Mouse (Mus musculus) CH12.LX (cell line): ENCODE data around the gene Frk. TPM values are rescaled to one million over a fixed set of nuclear protein-coding genes. Genes with fewer than 3 reads are reported as not detected.

Experiments
- DNase-seq: peaks from one replicate; pipeline ENCODE4 v3.0.0-alpha.2; 2013; ENCODE audit errors: extremely low read depth
- H3K27ac ChIP-seq: 2 replicates; pipeline ENCODE4 v1.5.1; 2012; ENCODE audit warnings: low read depth, mild to moderate bottlenecking, control low read depth, moderate library complexity; ENCODE audit not compliant: insufficient read depth
- H3K27me3 ChIP-seq: replicated peaks from 2 replicates; pipeline ENCODE3; 2012; ENCODE audit warnings: inconsistent platforms
- H3K36me3 ChIP-seq, 2 experiments: replicated peaks in 1 of 2; 2 replicates each; pipeline versions ENCODE3 to v1.6.1; 2012; ENCODE audit warnings: inconsistent platforms in 1 of 2, low read length in 1 of 2, mild to moderate bottlenecking in 1 of 2, mixed read lengths in 1 of 2, moderate library complexity in 1 of 2; ENCODE audit not compliant: control insufficient read depth in 1 of 2, insufficient read depth in 1 of 2
- H3K4me1 ChIP-seq, 2 experiments: 2 replicates each; pipeline ENCODE4 v1.6.1; 2012; ENCODE audit warnings: inconsistent platforms in 1 of 2, moderate library complexity in 1 of 2; ENCODE audit not compliant: insufficient read depth in 2 of 2, control insufficient read depth in 1 of 2
- H3K4me2 ChIP-seq: 2 replicates; pipeline ENCODE4 v1.6.1; 2012; ENCODE audit warnings: low read depth, mild to moderate bottlenecking, control low read depth; ENCODE audit not compliant: poor library complexity, insufficient read depth, severe bottlenecking
- H3K4me3 ChIP-seq, 3 experiments: fragments of 150-350 bp in 1 of 3; sonication (generic) in 1 of 3; replicated peaks in 1 of 3; 2 replicates each; pipeline versions ENCODE3 to v1.5.1; 2011 to 2012; ENCODE audit warnings: low read depth in 2 of 3, low read length in 2 of 3, mild to moderate bottlenecking in 2 of 3, moderate library complexity in 2 of 3, control low read depth in 1 of 3, improper control_type of control experiment in 1 of 3, inconsistent platforms in 1 of 3, mixed read lengths in 1 of 3; ENCODE audit not compliant: poor library complexity in 1 of 3
- H3K79me2 ChIP-seq: replicated peaks from 2 replicates; pipeline ENCODE4 v1.6.1; 2012; ENCODE audit warnings: mild to moderate bottlenecking, moderate library complexity; ENCODE audit not compliant: control insufficient read depth, poor library complexity, insufficient read depth, severe bottlenecking; ENCODE audit errors: extremely low read depth
- H3K9ac ChIP-seq: 2 replicates; pipeline ENCODE4 v1.6.1; 2012; ENCODE audit warnings: low read depth, mild to moderate bottlenecking, control low read depth, moderate library complexity; ENCODE audit not compliant: insufficient read depth
- H3K9me3 ChIP-seq: replicated peaks from 2 replicates; pipeline ENCODE3; 2012; ENCODE audit warnings: low read length, inconsistent platforms, mixed read lengths
- BHLHE40 ChIP-seq: IDR thresholded peaks from 2 replicates; pipeline ENCODE4 v1.6.1; 2011; ENCODE audit warnings: mild to moderate bottlenecking, low read depth, low read length, improper control_type of control experiment
- E2F4 ChIP-seq: IDR thresholded peaks from 2 replicates; pipeline ENCODE4 v1.6.1; 2011; ENCODE audit warnings: low read depth, low read length, improper control_type of control experiment; ENCODE audit not compliant: insufficient replicate concordance
- ELF1 ChIP-seq: IDR thresholded peaks from 2 replicates; pipeline ENCODE4 v1.6.1; 2014; ENCODE audit warnings: low read depth, mild to moderate bottlenecking, inconsistent platforms, low read length, improper control_type of control experiment
- ETS1 ChIP-seq: conservative IDR thresholded peaks from 2 replicates; pipeline ENCODE4 v1.6.1; 2012; ENCODE audit warnings: low read depth, mild to moderate bottlenecking, inconsistent platforms, low read length, improper control_type of control experiment, moderate library complexity
- HCFC1 ChIP-seq: IDR thresholded peaks from 2 replicates; pipeline ENCODE4 v1.6.1; 2012; ENCODE audit warnings: low read depth, mild to moderate bottlenecking, inconsistent platforms, low read length, improper control_type of control experiment
- IRF4 ChIP-seq: IDR thresholded peaks from 2 replicates; pipeline ENCODE4 v1.6.1; 2014; ENCODE audit warnings: low read depth, mild to moderate bottlenecking, inconsistent platforms, low read length, improper control_type of control experiment
- MAFK ChIP-seq: IDR thresholded peaks from 2 replicates; pipeline ENCODE4 v1.6.1; 2011; ENCODE audit warnings: low read length, improper control_type of control experiment; ENCODE audit not compliant: insufficient replicate concordance
- MEF2A ChIP-seq: IDR thresholded peaks from 2 replicates; pipeline ENCODE4 v1.6.1; 2014; ENCODE audit warnings: low read depth, mild to moderate bottlenecking, inconsistent platforms, low read length, improper control_type of control experiment, borderline replicate concordance
- MYC ChIP-seq: IDR thresholded peaks from 2 replicates; pipeline ENCODE4 v1.6.1; 2011; ENCODE audit warnings: low read depth, mild to moderate bottlenecking, improper control_type of control experiment, low read length
- NELFE ChIP-seq: IDR thresholded peaks from 2 replicates; pipeline ENCODE4 v1.6.1; 2011; ENCODE audit warnings: low read depth, low read length, improper control_type of control experiment
- POLR2A ChIP-seq: IDR thresholded peaks from 2 replicates; pipeline ENCODE4 v1.6.1; 2011; ENCODE audit warnings: low read depth, mild to moderate bottlenecking, improper control_type of control experiment, low read length
- RAD21 ChIP-seq: IDR thresholded peaks from 2 replicates; pipeline ENCODE4 v1.6.1; 2011; ENCODE audit warnings: low read depth, mild to moderate bottlenecking, low read length, improper control_type of control experiment, moderate library complexity
- SMC3 ChIP-seq: IDR thresholded peaks from 2 replicates; pipeline ENCODE4 v1.6.1; 2011; ENCODE audit warnings: low read depth, low read length, improper control_type of control experiment
- ZNF384 ChIP-seq: IDR thresholded peaks from 2 replicates; pipeline ENCODE4 v1.6.1; 2012; ENCODE audit warnings: low read depth, low read length, improper control_type of control experiment, inconsistent platforms
- dilution Hi-C: fragments of 300-500 bp; cut with MboI; formaldehyde crosslinking; loops from 2 replicates; pipeline ENCODE4 v1.14.3; 2020; ENCODE audit warnings: low sequenced_read_pairs; ENCODE audit not compliant: extremely low pct_unique_long_range_greater_than_20kb, extremely low pct_ligation_motif_present
- in situ Hi-C: fragments of 300-500 bp; cut with MboI; formaldehyde crosslinking; loops from 3 replicates; pipeline ENCODE4 v1.14.3; 2019; ENCODE audit warnings: low sequenced_read_pairs, low pct_ligation_motif_present, low pct_unique_long_range_greater_than_20kb, mixed read lengths
- polyA plus RNA-seq: library from polyadenylated mRNA; unstranded; fragments of >175 nt; gene quantifications from 2 replicates; pipeline ENCODE4 v1.2.1, GENCODE M21; 2012; ENCODE audit warnings: low read depth; ENCODE audit not compliant: insufficient read length
- total RNA-seq, 2 experiments: library from RNA; depleted of rRNA; stranded (reverse); fragments of 300-350 nt in 1 of 2; fragments of >200 nt in 1 of 2; gene quantifications; 2 replicates each; pipeline ENCODE4 v1.2.3; 2012 to 2014

Gene Frk
- total and polyA plus RNA-seq, 3 experiments, result not detected

DNA sequence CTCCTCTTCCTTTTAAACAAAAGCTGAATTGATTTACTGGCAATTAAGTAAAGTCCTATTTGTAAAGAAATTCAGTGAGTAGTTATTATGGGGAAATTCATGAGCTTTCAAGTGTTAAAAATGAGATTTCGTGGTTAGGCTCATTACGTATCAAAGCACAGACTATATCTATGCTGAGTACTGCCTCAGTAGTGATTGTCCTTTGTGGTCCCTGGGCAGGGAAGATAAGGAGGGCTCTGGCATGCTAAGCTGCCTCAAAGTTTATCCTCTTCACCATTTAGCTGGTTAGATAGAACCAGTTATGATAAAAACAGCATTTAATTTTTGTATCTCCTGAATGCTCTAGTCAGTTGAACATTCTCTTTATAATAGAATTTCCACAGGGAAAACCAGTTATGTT, 14.2 kb upstream of the Frk start:
- no peak for DNase-seq
- in situ Hi-C loops, result no loop called here
- TF ChIP-seq NELFE, result no peak
- TF ChIP-seq MEF2A, result no peak
- no peak for TF ChIP-seq ETS1
- no peak for TF ChIP-seq IRF4
- no peak for TF ChIP-seq RAD21
- TF ChIP-seq, all 38 proteins: peak for 0
- dilution Hi-C loops, result no loop called here
- H3K36me3 ChIP-seq, result no peaks in the 10 kb centered on the region
- H3K4me2 ChIP-seq, result no peak overlapping the region
- H3K4me3 ChIP-seq, result no peak overlapping the region
- no peaks in the 10 kb centered on the region for H3K4me1 ChIP-seq
- H3K9me3 ChIP-seq, result no peaks in the 10 kb centered on the region
- no peak overlapping the region for H3K9ac ChIP-seq
- no peak overlapping the region for H3K27ac ChIP-seq
- H3K79me2 ChIP-seq, result no peaks in the 10 kb centered on the region
- H3K27me3 ChIP-seq, result no peaks in the 10 kb centered on the region

DNA sequence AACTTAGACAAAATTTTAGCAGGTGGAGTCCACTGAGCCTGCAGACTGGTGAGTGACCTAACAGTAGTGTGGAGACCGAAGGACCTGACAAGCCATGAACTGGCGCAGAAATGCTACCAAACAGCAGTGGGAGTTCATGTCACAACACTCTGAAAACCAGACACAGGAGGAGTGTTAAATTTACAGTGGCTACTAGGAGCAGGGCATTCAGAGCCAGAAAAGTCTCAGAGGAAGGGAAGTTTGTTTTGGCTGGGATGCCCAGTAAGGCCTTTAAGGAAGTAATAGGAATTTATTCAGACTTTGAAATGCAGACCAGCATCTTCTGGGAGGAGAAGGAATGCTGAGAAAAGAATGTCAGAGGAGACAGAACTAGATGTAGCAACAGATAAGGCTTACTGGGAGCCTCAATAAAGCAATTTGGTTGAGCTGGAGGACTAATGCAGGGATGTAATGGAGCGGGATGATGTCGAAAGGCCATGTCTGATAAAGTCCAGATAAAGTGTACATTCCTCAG, 3.2 kb upstream of the Frk start:
- in situ Hi-C loops, result no loop called here
- H3K9ac ChIP-seq, result no peak overlapping the region
- no peaks in the 10 kb centered on the region for H3K36me3 ChIP-seq
- dilution Hi-C loops, result no loop called here
- H3K4me3 ChIP-seq, result no peak overlapping the region
- no peaks in the 10 kb centered on the region for H3K27me3 ChIP-seq
- H3K4me1 ChIP-seq, result no peaks in the 10 kb centered on the region
- H3K27ac ChIP-seq, result no peak overlapping the region
- no peak for DNase-seq
- H3K9me3 ChIP-seq, result no peaks in the 10 kb centered on the region
- no peak overlapping the region for H3K4me2 ChIP-seq
- TF ChIP-seq NELFE (no peak), E2F4 (no peak), MYC (no peak)
- H3K79me2 ChIP-seq, result no peaks in the 10 kb centered on the region

DNA sequence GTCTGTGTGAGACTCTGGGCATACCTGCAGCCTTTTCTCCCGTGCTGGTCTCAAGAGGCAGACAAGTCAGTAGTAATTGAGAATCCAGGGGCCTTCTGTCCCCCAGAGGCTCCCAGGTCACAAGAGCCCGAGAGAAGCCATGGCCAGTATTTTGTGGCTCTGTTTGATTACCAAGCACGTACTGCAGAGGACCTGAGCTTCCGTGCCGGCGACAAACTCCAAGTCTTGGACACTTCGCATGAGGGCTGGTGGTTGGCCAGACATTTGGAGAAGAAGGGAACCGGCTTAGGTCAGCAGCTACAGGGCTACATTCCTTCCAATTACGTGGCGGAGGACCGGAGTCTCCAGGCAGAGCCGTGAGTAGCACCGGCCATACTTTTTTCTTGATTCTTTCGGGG, 814 bp downstream of the Frk start:
- no peaks in the 10 kb centered on the region for H3K9me3 ChIP-seq
- H3K4me2 ChIP-seq, result no peak overlapping the region
- no peak overlapping the region for H3K9ac ChIP-seq
- TF ChIP-seq POLR2A, result no peak
- no peak for TF ChIP-seq BHLHE40
- TF ChIP-seq ZNF384, result no peak
- no peak for TF ChIP-seq SMC3
- TF ChIP-seq IRF4, result no peak
- no peak for TF ChIP-seq ELF1
- no peak for TF ChIP-seq E2F4
- no peak for TF ChIP-seq MAFK
- TF ChIP-seq HCFC1, result no peak
- no peaks in the 10 kb centered on the region for H3K27me3 ChIP-seq
- no peak overlapping the region for H3K4me3 ChIP-seq
- no peaks in the 10 kb centered on the region for H3K79me2 ChIP-seq
- in situ Hi-C loops, result no loop called here
- dilution Hi-C loops, result no loop called here
- H3K4me1 ChIP-seq, result no peaks in the 10 kb centered on the region
- H3K36me3 ChIP-seq, result no peaks in the 10 kb centered on the region
- no peak for DNase-seq
- H3K27ac ChIP-seq, result no peak overlapping the region
